Mouse (Mus musculus) T-helper 2 cell (primary cell): ENCODE measurements around the gene Fam71d.

Experiments
- in situ Hi-C: fragments of 300-600 bp; cut with MboI, MseI; formaldehyde crosslinking; loops from one replicate; pipeline ENCODE4 v1.15.1; 2025; ENCODE audit warnings: high pct_unique_total_duplicates

Gene Fam71d

GRCm38 (mm10) chr12:78691325-78691724, at the start of gene Fam71d:
Fam71d (plus strand) TSS chr12:78691535.
- in situ Hi-C loops: no loop called here

- in situ Hi-C loops: no loop called here
Measured at GRCm38 (mm10) chr12:78643691-78644090, 47.6 kb upstream of the Fam71d start.

GRCm38 (mm10) chr12:78645282-78645681, 46.1 kb upstream of the Fam71d start:
- in situ Hi-C loops: no loop called here

GRCm38 (mm10) chr12:78659718-78660304, 31.5 kb upstream of the Fam71d start:
- in situ Hi-C loops: no loop called here

- in situ Hi-C loops: no loop called here
Measured at GRCm38 (mm10) chr12:78678101-78678806, 13.1 kb upstream of the Fam71d start.

GRCm38 (mm10) chr12:78678807-78679189, 12.5 kb upstream of the Fam71d start:
- in situ Hi-C loops: no loop called here

- in situ Hi-C loops: no loop called here
Measured at GRCm38 (mm10) chr12:78681048-78681447, 10.3 kb upstream of the Fam71d start.

- in situ Hi-C loops: no loop called here
Measured at GRCm38 (mm10) chr12:78682279-78682678, 9.1 kb upstream of the Fam71d start.

- in situ Hi-C loops: no loop called here
Measured at GRCm38 (mm10) chr12:78685669-78686215, 5.6 kb upstream of the Fam71d start.

GRCm38 (mm10) chr12:78688876-78689275, 2.5 kb upstream of the Fam71d start:
- in situ Hi-C loops: no loop called here

- in situ Hi-C loops: no loop called here
Measured at GRCm38 (mm10) chr12:78693281-78693680, 1.9 kb downstream of the Fam71d start.

- in situ Hi-C loops: loop anchor here (10.0 kb wide), 1 partner anchor 1113 kb away; no protein-coding TSS in a partner anchor
Measured at GRCm38 (mm10) chr12:78717783-78718182, 26.4 kb downstream of the Fam71d start.

GRCm38 (mm10) chr12:78727723-78728122, 36.4 kb downstream of the Fam71d start:
- in situ Hi-C loops: no loop called here

GRCm38 (mm10) chr12:78739633-78740032, 48.3 kb downstream of the Fam71d start:
- in situ Hi-C loops: no loop called here

GRCm38 (mm10) chr12:78740289-78740688, 49.0 kb downstream of the Fam71d start:
- in situ Hi-C loops: no loop called here

- in situ Hi-C loops: loop anchor here (5.0 kb wide), 1 partner anchor 519 kb away; the partner anchor contains the start of gene Gphn
Measured at GRCm38 (mm10) chr12:78746226-78746625, 54.9 kb downstream of the Fam71d start.

- in situ Hi-C loops: loop anchor here (5.0 kb wide), 1 partner anchor 520 kb away; the partner anchor contains the start of gene Gphn
Measured at GRCm38 (mm10) chr12:78747406-78747805, 56.1 kb downstream of the Fam71d start.

- in situ Hi-C loops: loop anchor here (5.0 kb wide), 1 partner anchor 521 kb away; the partner anchor contains the start of gene Gphn
Measured at GRCm38 (mm10) chr12:78748113-78748512, 56.8 kb downstream of the Fam71d start.

GRCm38 (mm10) chr12:78748557-78749377, 57.4 kb downstream of the Fam71d start, which contains the start of gene Mpp5:
Mpp5 (plus strand) TSS chr12:78748907.
- in situ Hi-C loops: loop anchor here (5.0 kb wide), 1 partner anchor 521 kb away; the partner anchor contains the start of gene Gphn

GRCm38 (mm10) chr12:78749378-78749801, 58.1 kb downstream of the Fam71d start:
- in situ Hi-C loops: loop anchor here (5.0 kb wide), 1 partner anchor 522 kb away; the partner anchor contains the start of gene Gphn

- in situ Hi-C loops: no loop called here
Measured at GRCm38 (mm10) chr12:78761979-78762378, 70.6 kb downstream of the Fam71d start.
